Mouse (Mus musculus) midbrain, embryonic 11.5 days (tissue): ENCODE results near the gene Gm5157. TPM values are rescaled to one million over a fixed set of nuclear protein-coding genes. Genes with fewer than 3 reads are reported as not detected.
"Not testable (repeated sequence)": the region's sequence is repeated elsewhere in the genome, so short reads cannot be mapped to it uniquely, and the experiment has no call there.

Experiments
- ATAC-seq: fragments of 200-750 bp; cut with Nextera tagmentation; 2 replicates; pipeline ENCODE4 v1.8.0; 2017; ENCODE audit warnings: moderate TSS enrichment, moderate library complexity; ENCODE audit not compliant: low FRiP score
- DNase-seq: peaks from one replicate; pipeline ENCODE4 v3.0.0; 2015; ENCODE audit warnings: low spot score; ENCODE audit errors: missing footprints
- H3K27ac ChIP-seq: fragments of 300-500 bp; sonication (generic); 2 replicates; pipeline ENCODE4 v1.5.1; 2014; ENCODE audit warnings: low read depth, low read length
- H3K27me3 ChIP-seq: fragments of 300-500 bp; sonication (generic); 2 replicates; pipeline ENCODE4 v1.6.1; 2014; ENCODE audit warnings: mild to moderate bottlenecking, low read length, moderate library complexity, mixed read lengths; ENCODE audit not compliant: control insufficient read depth, insufficient read depth
- H3K36me3 ChIP-seq: fragments of 300-500 bp; sonication (generic); 2 replicates; pipeline ENCODE4 v1.6.1; 2014; ENCODE audit warnings: mild to moderate bottlenecking, low read length, moderate library complexity, mixed read lengths; ENCODE audit not compliant: control insufficient read depth, insufficient read depth
- H3K4me1 ChIP-seq: fragments of 300-500 bp; sonication (generic); 2 replicates; pipeline ENCODE4 v1.6.1; 2014; ENCODE audit warnings: low read length; ENCODE audit not compliant: control insufficient read depth, insufficient read depth
- H3K4me2 ChIP-seq: fragments of 300-500 bp; sonication (generic); 2 replicates; pipeline ENCODE4 v1.6.1; 2014; ENCODE audit warnings: mild to moderate bottlenecking, moderate library complexity
- H3K4me3 ChIP-seq: fragments of 300-500 bp; sonication (generic); 2 replicates; pipeline ENCODE4 v1.5.1; 2014; ENCODE audit warnings: low read depth, low read length
- H3K9ac ChIP-seq: fragments of 300-500 bp; sonication (generic); 2 replicates; pipeline ENCODE4 v1.6.1; 2014; ENCODE audit warnings: low read length
- H3K9me3 ChIP-seq: fragments of 300-500 bp; sonication (generic); 2 replicates; pipeline ENCODE4 v1.6.1; 2016; ENCODE audit warnings: low read length; ENCODE audit not compliant: control insufficient read depth
- WGBS: fragments of 180-500 bp; shearing (Covaris S2); extraction: QIAGEN DNeasy Blood & Tissue Kit; methylation state at CpG from one replicate; pipeline ENCODE4 v1.1.7; 2014; 5-methylcytosine and 5-hydroxymethylcytosine counted together
- polyA plus RNA-seq: library from polyadenylated mRNA; unstranded; fragments of >200 nt; fragmentation: Nextera tagmentation; extraction: Ambion mirVana; gene quantifications from 2 replicates; pipeline ENCODE4 v1.2.1, GENCODE M21; 2014

Gm5157 gene
- polyA plus RNA-seq = not detected in 2 replicates

DNA sequence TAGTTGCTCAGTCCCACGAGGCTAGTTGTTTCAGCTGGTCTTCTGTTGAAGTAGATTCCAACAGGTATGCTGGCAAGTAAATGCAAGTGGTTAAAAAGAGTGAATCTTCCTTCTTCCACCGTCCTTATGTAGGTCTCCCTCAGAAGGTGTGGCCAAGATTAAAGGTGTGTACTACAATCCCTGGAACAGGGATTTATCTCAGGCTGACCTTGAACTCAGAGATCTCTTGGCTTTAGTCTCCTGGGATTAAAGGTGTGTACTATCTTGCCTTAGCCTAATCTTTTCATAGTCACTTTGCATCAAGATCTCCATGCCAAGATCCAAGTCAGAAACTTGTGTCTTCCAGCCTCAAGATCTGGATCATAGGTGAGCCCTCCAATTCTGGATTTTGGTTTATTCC, at the start of gene Gm5157:
TSS of gene Gm5157 (minus strand) at position 101 of the 400 bp plus-strand sequence.
- WGBS = 25% methylated on average over 1 of the region's 2 CpGs

DNA sequence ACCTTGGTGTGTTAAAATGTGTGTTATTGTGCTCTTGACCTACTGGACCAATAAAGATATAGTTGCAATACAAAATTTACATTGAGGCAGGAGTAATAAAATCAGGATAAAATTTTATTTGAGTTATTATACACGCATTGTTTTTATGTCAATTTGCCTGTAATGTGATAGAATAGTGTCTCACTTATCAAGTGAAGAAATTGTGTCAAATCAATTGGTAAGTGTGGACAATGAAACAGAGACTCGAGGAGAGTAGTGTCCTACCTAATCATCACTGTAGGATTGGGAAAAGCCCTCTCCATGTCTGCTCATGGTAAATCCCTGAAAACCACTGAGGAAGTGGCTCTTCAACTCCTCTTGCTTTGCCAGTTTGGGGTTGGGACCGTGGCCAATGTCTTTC, 28.3 kb downstream of the Gm5157 start, which contains the start of gene Vmn1r123:
TSS of gene Vmn1r123 (plus strand) at position 301 of the 400 bp plus-strand sequence.
- whole genome bisulfite sequencing = 17% methylated on average over 1 of the region's 3 CpGs
- not testable (repeated sequence) for H3K4me1 ChIP-seq, H3K27me3 ChIP-seq, H3K9me3 ChIP-seq, H3K36me3 ChIP-seq, ATAC-seq, H3K9ac ChIP-seq, H3K4me3 ChIP-seq, H3K4me2 ChIP-seq, DNase-seq, H3K27ac ChIP-seq

More for the DNA sequence above, at the start of gene Gm5157:
- H3K9ac ChIP-seq, H3K4me3 ChIP-seq, H3K27me3 ChIP-seq, H3K36me3 ChIP-seq, H3K4me2 ChIP-seq, H3K4me1 ChIP-seq, H3K27ac ChIP-seq, DNase-seq, ATAC-seq, H3K9me3 ChIP-seq: not testable (repeated sequence)

Other genes starting within 250 kb of the Gm5157 start
- not detected in 2 replicates for gene Vmn1r119, start 178.0 kb downstream of the Gm5157 start, polyA plus RNA-seq
- not detected in 2 replicates for gene Vmn1r120, start 136.6 kb downstream of the Gm5157 start, polyA plus RNA-seq
- not detected in 2 replicates for gene Vmn1r121, start 91.9 kb downstream of the Gm5157 start, polyA plus RNA-seq
- not detected in 2 replicates for gene Vmn1r122, start 56.3 kb downstream of the Gm5157 start, polyA plus RNA-seq
- not detected in 2 replicates for gene Vmn1r123, start 28.2 kb downstream of the Gm5157 start, polyA plus RNA-seq
- not detected in 2 replicates for gene Vmn1r124, start 70.2 kb upstream of the Gm5157 start, polyA plus RNA-seq
- not detected in 2 replicates for gene Vmn1r125, start 81.8 kb upstream of the Gm5157 start, polyA plus RNA-seq
- gene Vmn1r126, start 111.0 kb upstream of the Gm5157 start, polyA plus RNA-seq = not detected in 2 replicates
- not detected in 2 replicates for gene Vmn1r127, start 129.4 kb upstream of the Gm5157 start, polyA plus RNA-seq
- gene Vmn1r128, start 158.9 kb upstream of the Gm5157 start, polyA plus RNA-seq = not detected in 2 replicates
- gene Vmn1r129, start 170.9 kb upstream of the Gm5157 start, polyA plus RNA-seq = not detected in 2 replicates
- gene Gm6882, start 242.3 kb upstream of the Gm5157 start, polyA plus RNA-seq = not detected in 2 replicates